Mouse (Mus musculus): ENCODE data around the gene 2310033P09Rik. TPM values are rescaled to one million over a fixed set of nuclear protein-coding genes. Genes with fewer than 3 reads are reported as not detected.

Gene 2310033P09Rik
- 38.4 and 41.3 TPM in 2 replicates for polyA plus RNA-seq (2014; fragmentation: Nextera tagmentation; extraction: Ambion mirVana)

GRCm38 (mm10) chr11:59208153-59208831 is at the start of gene 2310033P09Rik:
TSS of gene 2310033P09Rik (plus strand) at chr11:59208321.
- DNase-seq (ENCODE audit: low spot score): peak; percentile 95
- WGBS: under 1% methylated on average over 67 of the region's 67 CpGs
- Histone ChIP-seq H3K27me3 (replicated peaks; ENCODE audit: control insufficient read depth, insufficient read depth, low read length) (no peaks in the 10 kb centered on the region), H3K4me1 (replicated peaks; ENCODE audit: control insufficient read depth, insufficient read depth, low read length) (peaks cover 23% of the 10 kb centered on the region), H3K4me2 (peak within 1 kb of the TSS; percentile 96), H3K9ac (ENCODE audit: low read depth, low read length) (peak within 1 kb of the TSS; percentile 98), H3K4me3 (ENCODE audit: low read depth, low read length) (peak within 1 kb of the TSS; percentile 86), H3K9me3 (ENCODE audit: control insufficient read depth, low read length) (no peaks in the 10 kb centered on the region), H3K27ac (ENCODE audit: low read depth, low read length) (peak within 1 kb of the TSS; percentile 97), H3K36me3 (ENCODE audit: control insufficient read depth, insufficient read depth, low read length) (peaks cover 43% of the 10 kb centered on the region)
- ATAC-seq (replicated peaks; ENCODE audit: low FRiP score): peak; percentile 82

GRCm38 (mm10) chr11:59159099-59159498 is 49.0 kb upstream of the 2310033P09Rik start:
- ATAC-seq (replicated peaks; ENCODE audit: low FRiP score): no peak
- WGBS: 95% methylated on average over 13 of the region's 13 CpGs
- H3K4me1 ChIP-seq (replicated peaks; ENCODE audit: control insufficient read depth, insufficient read depth, low read length): peaks cover 13% of the 10 kb centered on the region

GRCm38 (mm10) chr11:59159558-59159957 is 48.6 kb upstream of the 2310033P09Rik start:
- Histone ChIP-seq H3K9me3 (ENCODE audit: control insufficient read depth, low read length) (no peaks in the 10 kb centered on the region), H3K9ac (ENCODE audit: low read depth, low read length) (no peak overlapping the region), H3K4me2 (no peak overlapping the region), H3K4me1 (replicated peaks; ENCODE audit: control insufficient read depth, insufficient read depth, low read length) (peaks cover 18% of the 10 kb centered on the region), H3K27me3 (replicated peaks; ENCODE audit: control insufficient read depth, insufficient read depth, low read length) (no peaks in the 10 kb centered on the region), H3K36me3 (ENCODE audit: control insufficient read depth, insufficient read depth, low read length) (peaks cover 18% of the 10 kb centered on the region), H3K27ac (ENCODE audit: low read depth, low read length) (no peak overlapping the region), H3K4me3 (ENCODE audit: low read depth, low read length) (no peak overlapping the region)
- no peak for DNase-seq (ENCODE audit: low spot score)
- ATAC-seq (replicated peaks; ENCODE audit: low FRiP score): no peak
- 83% methylated on average over 4 of the region's 4 CpGs for WGBS

More at GRCm38 (mm10) chr11:59159099-59159498, 49.0 kb upstream of the 2310033P09Rik start:
- Histone ChIP-seq H3K9ac (ENCODE audit: low read depth, low read length) (no peak overlapping the region), H3K27ac (ENCODE audit: low read depth, low read length) (no peak overlapping the region), H3K9me3 (ENCODE audit: control insufficient read depth, low read length) (no peaks in the 10 kb centered on the region), H3K36me3 (ENCODE audit: control insufficient read depth, insufficient read depth, low read length) (peaks cover 18% of the 10 kb centered on the region), H3K4me3 (ENCODE audit: low read depth, low read length) (no peak overlapping the region), H3K27me3 (replicated peaks; ENCODE audit: control insufficient read depth, insufficient read depth, low read length) (no peaks in the 10 kb centered on the region), H3K4me2 (no peak overlapping the region)
- DNase-seq (ENCODE audit: low spot score): no peak

GRCm38 (mm10) chr11:59161398-59161797 is 46.7 kb upstream of the 2310033P09Rik start:
- Histone ChIP-seq H3K9me3 (ENCODE audit: control insufficient read depth, low read length) (no peaks in the 10 kb centered on the region), H3K27ac (ENCODE audit: low read depth, low read length) (no peak overlapping the region), H3K4me2 (peak overlapping the region; percentile 92; the same call in 1 of the 2 replicates), H3K4me3 (ENCODE audit: low read depth, low read length) (no peak overlapping the region), H3K36me3 (ENCODE audit: control insufficient read depth, insufficient read depth, low read length) (peaks cover 14% of the 10 kb centered on the region), H3K4me1 (replicated peaks; ENCODE audit: control insufficient read depth, insufficient read depth, low read length) (peaks cover 28% of the 10 kb centered on the region), H3K27me3 (replicated peaks; ENCODE audit: control insufficient read depth, insufficient read depth, low read length) (no peaks in the 10 kb centered on the region), H3K9ac (ENCODE audit: low read depth, low read length) (peak overlapping the region; percentile 22; the same call in 1 of the 2 replicates)
- WGBS: 83% methylated on average over 5 of the region's 5 CpGs
- no peak for DNase-seq (ENCODE audit: low spot score)
- no peak for ATAC-seq (replicated peaks; ENCODE audit: low FRiP score)

GRCm38 (mm10) chr11:59162443-59163254 is 45.5 kb upstream of the 2310033P09Rik start:
- no peaks in the 10 kb centered on the region for H3K27me3 ChIP-seq (replicated peaks; ENCODE audit: control insufficient read depth, insufficient read depth, low read length)
- peaks cover 30% of the 10 kb centered on the region for H3K4me1 ChIP-seq (replicated peaks; ENCODE audit: control insufficient read depth, insufficient read depth, low read length)
- peak overlapping the region; percentile 60 for H3K9ac ChIP-seq (ENCODE audit: low read depth, low read length)
- WGBS: 59% methylated on average over 9 of the region's 9 CpGs
- ATAC-seq (replicated peaks; ENCODE audit: low FRiP score) (peak; percentile 1), DNase-seq (ENCODE audit: low spot score) (no peak)
- H3K4me2 ChIP-seq: peak overlapping the region; percentile 92
- peaks cover 11% of the 10 kb centered on the region for H3K36me3 ChIP-seq (ENCODE audit: control insufficient read depth, insufficient read depth, low read length)
- peak overlapping the region; percentile 100 for H3K27ac ChIP-seq (ENCODE audit: low read depth, low read length)
- H3K4me3 ChIP-seq (ENCODE audit: low read depth, low read length): peak overlapping the region; percentile 77
- no peaks in the 10 kb centered on the region for H3K9me3 ChIP-seq (ENCODE audit: control insufficient read depth, low read length)

- Histone ChIP-seq H3K4me2 (peak within 1 kb of the TSS; percentile 92), H3K36me3 (ENCODE audit: control insufficient read depth, insufficient read depth, low read length) (peaks cover 2% of the 10 kb centered on the region), H3K27me3 (replicated peaks; ENCODE audit: control insufficient read depth, insufficient read depth, low read length) (no peaks in the 10 kb centered on the region), H3K9me3 (ENCODE audit: control insufficient read depth, low read length) (no peaks in the 10 kb centered on the region), H3K4me1 (replicated peaks; ENCODE audit: control insufficient read depth, insufficient read depth, low read length) (peaks cover 30% of the 10 kb centered on the region), H3K27ac (ENCODE audit: low read depth, low read length) (peak within 1 kb of the TSS; percentile 100), H3K4me3 (ENCODE audit: low read depth, low read length) (peak within 1 kb of the TSS; percentile 77), H3K9ac (ENCODE audit: low read depth, low read length) (peak within 1 kb of the TSS; percentile 94)
- WGBS: 2% methylated on average over 68 of the region's 68 CpGs
- DNase-seq (ENCODE audit: low spot score) (peak; percentile 96), ATAC-seq (replicated peaks; ENCODE audit: low FRiP score) (peak; percentile 91)
Observed at GRCm38 (mm10) chr11:59163255-59164236, 44.6 kb upstream of the 2310033P09Rik start, which contains the start of gene Iba57. TSS of gene Iba57 (minus strand) at chr11:59163739.

GRCm38 (mm10) chr11:59164384-59164783 is 43.7 kb upstream of the 2310033P09Rik start:
- Histone ChIP-seq H3K4me3 (ENCODE audit: low read depth, low read length) (peak overlapping the region; percentile 77), H3K27me3 (replicated peaks; ENCODE audit: control insufficient read depth, insufficient read depth, low read length) (no peaks in the 10 kb centered on the region), H3K4me2 (peak overlapping the region; percentile 92), H3K36me3 (ENCODE audit: control insufficient read depth, insufficient read depth, low read length) (no peaks in the 10 kb centered on the region; the same call in 1 of the 2 replicates), H3K9ac (ENCODE audit: low read depth, low read length) (peak overlapping the region; percentile 94), H3K4me1 (replicated peaks; ENCODE audit: control insufficient read depth, insufficient read depth, low read length) (peaks cover 30% of the 10 kb centered on the region), H3K9me3 (ENCODE audit: control insufficient read depth, low read length) (no peaks in the 10 kb centered on the region), H3K27ac (ENCODE audit: low read depth, low read length) (peak overlapping the region; percentile 100)
- DNase-seq (ENCODE audit: low spot score) (peak; percentile 64), ATAC-seq (replicated peaks; ENCODE audit: low FRiP score) (peak; percentile 80)
- WGBS: 42% methylated on average over 9 of the region's 9 CpGs

All from liver, embryonic 11.5 days (tissue).